Mouse (Mus musculus): ENCODE measurements at regions not wholly inside any gene's neighbourhood (a gene's known extent, or its start where the extent isn't known, plus 50 kb on each side); places are given as distances from the start of the nearest gene placed in this dataset.

MicroRNAs in the stretch of these regions (microRNA counts, 519-probe panel; counts per million panel counts)
- 5,818 counts per million, percentile 92 among the panel's probes with 10 or more counts for microRNA mmu-miR-30b
- 5,038 counts per million, percentile 85 among the panel's probes with 10 or more counts for microRNA mmu-miR-30d

Small RNA genes lying in the stretch of these regions (microRNA-seq; reads per million reads assigned to microRNA genes)
- gene Mir30b (156 reads per million, percentile 61 among the genes with 10 or more reads in this experiment), gene Mir30d (11,634 reads per million, percentile 96 among the genes with 10 or more reads in this experiment)
